Mouse (Mus musculus) cerebellum, adult 9-10 months (tissue): ENCODE data around the gene Gfod2.

Experiments
- DNase-seq: peaks from one replicate; pipeline ENCODE4 v3.0.0; 2022

Gene Gfod2

GRCm38 (mm10) chr8:105758277-105759108, at the start of gene Gfod2:
TSS of gene Gfod2 (minus strand) at chr8:105758664.
- DNase-seq: peak; percentile 97

DNA sequence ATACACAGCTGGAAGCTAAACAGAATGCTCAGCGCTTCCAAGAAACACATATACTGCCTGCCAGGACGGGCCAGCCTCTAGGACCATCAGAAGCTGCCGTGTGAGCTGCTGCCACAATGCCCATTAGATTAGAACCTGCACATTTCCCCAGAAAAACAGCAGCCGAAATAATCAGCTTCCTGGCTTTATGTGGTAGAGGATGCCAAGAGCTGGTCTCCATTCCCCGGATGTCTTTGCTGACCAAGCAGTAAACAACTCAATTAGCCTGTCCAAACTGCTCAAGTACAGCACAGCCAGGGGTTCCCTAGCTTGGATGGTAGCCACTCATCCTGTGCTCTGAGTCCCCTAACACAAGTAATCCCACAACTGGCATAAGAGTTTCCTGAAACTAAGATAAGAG, 49.3 kb upstream of the Gfod2 start:
- no peak for DNase-seq

DNA sequence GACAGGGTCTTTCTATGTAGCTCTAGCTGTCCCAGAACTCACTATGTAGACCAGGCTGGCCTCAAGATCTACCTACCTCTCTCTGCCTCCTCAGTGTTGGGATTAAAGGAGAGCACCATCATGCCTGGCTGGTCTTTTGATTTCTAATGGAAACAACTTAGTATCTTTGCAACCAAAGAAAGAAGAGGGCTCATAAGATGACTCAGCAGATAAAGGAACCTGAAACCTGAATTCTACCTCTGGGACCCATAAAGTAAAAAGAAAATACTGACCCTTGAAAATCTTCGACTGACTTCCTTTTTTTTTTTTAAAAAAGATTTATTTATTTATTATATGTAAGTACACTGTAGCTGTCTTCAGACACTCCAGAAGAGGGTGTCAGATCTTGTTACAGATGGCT, 47.5 kb upstream of the Gfod2 start:
- no peak for DNase-seq

GRCm38 (mm10) chr8:105805346-105805745, 46.9 kb upstream of the Gfod2 start:
- no peak for DNase-seq

DNA sequence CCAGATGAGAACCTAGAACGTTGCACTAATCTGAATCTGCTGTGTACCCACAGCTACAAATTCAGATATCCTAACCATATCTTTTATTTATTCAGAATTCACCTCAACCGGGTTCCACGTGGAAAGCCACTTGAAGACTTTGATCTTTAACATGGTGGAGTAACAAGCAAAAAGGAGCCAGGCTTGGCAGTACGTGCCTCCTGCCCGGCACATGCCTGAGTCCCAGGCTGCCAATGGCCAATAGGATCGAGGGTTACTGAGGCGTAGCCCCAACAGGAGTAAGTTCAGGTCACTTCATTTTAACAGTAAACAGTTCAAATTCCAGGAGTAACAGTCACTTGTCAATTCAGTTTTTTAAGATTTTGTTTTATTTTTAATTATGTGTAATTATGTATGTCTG, 46.3 kb upstream of the Gfod2 start:
- no peak for DNase-seq

- DNase-seq: no peak
Measured at GRCm38 (mm10) chr8:105801153-105801904, 42.9 kb upstream of the Gfod2 start.

DNA sequence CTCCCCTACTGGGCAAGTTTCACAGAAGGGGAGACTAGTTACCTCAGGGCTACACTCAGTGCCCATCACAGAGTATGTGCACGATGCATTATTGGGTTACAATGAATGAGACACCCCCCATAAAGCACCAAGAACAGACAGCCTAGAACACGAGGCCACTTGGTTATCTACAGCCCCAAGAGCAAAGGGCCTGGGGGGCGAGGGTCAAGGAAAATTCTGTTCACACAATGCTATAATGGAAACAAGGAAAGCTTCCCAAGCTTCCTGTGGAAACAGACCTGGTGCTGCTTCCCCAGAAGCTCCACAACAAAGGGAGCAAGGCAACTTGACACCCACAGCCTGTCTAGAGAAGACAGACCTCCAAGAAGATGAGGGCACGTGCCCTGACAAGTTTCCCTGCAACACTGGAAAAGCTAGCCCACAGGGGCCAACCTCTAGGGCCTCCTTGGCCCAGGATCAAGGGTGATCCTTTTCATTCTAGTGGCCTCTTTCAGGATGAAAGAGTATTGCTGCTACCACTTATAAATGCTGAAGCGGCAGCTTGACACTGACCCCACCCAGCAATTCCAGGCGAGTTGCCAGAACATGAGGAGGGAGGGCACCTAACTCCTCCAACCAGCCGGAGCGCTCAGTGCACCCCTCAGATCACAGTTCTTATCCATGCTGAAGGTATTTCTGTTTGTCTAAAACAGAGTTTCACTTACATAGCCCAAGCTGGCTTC, 40.8 kb upstream of the Gfod2 start:
- peak; percentile 58 for DNase-seq

GRCm38 (mm10) chr8:105798408-105798807, 39.9 kb upstream of the Gfod2 start:
- no peak for DNase-seq

DNA sequence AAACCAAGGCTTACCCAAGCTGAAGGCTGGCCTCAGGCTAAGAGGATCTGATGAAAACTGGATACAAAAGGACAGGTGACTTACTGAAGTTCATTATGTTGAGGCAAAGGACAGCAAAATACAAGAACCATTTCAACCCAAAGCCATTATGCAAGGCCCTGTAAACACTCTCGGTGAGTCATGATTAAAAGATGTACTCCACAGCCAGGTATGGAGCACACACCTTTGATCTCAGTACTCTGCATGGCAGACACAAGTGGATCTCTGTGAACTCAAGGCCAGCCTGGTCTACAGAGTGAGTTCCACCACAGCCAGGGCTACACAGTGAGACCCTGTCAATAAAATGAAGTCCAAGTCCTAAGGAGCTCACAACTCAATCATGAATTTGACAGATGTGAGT, 37.3 kb upstream of the Gfod2 start:
- DNase-seq: no peak

- DNase-seq: no peak
Measured at GRCm38 (mm10) chr8:105794009-105794598, 35.6 kb upstream of the Gfod2 start.

DNA sequence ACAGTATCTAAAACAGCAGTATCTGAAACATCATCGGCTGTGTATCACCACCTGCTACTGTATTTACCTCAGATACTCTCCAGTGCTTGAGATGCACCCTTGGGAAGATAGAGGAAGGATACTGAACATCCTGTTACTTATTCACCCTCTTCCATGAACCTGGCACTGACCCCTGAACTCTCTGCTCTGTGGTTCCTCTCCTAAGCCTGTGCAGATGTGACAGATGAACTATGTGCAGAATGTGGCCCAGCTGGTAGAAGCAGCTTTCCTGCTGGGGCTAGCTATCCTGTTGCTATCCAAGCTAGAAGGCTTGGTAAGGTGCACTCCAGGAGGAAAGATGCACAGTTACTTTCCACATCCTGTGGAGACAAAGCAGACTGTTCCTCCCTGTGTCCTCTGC, 34.9 kb upstream of the Gfod2 start:
- no peak for DNase-seq

DNA sequence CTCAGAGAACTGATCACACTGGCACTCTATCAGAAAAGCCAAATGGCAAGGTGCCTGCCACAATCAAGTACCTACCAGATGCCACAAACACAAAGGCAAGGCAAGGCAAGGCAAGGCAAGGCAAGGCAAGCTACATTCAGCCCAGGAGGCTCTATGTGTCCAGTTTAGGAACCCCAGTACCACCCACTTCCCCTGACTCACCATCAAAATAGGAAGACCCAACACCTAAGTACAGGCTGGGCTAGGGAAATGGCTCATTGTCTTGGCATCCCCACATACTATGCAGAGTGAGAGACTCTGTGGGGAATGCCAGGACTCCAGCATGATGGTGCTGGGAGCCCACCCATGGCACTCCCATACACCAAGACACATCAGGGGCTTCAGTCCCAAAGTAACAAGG, 31.2 kb upstream of the Gfod2 start:
- DNase-seq: no peak

DNA sequence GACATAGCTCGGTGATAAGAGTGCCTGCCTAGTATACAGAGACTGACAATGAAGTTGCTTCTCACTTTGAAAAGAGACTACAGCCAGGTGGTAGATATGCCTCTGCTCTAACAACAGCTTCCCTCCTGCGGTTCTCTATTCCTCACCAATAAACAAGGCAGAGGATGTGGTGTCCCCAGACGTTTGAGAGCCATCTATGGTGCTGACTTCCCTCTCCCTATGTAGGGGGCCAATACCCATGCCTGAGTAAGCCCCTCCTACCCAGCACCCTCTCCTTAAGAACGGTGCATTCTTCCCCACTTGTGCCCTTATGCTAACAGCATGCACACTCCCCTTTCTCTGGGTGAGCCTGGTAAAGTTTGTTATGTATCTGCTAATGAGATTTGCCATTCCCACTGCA, 30.5 kb upstream of the Gfod2 start:
- no peak for DNase-seq

DNA sequence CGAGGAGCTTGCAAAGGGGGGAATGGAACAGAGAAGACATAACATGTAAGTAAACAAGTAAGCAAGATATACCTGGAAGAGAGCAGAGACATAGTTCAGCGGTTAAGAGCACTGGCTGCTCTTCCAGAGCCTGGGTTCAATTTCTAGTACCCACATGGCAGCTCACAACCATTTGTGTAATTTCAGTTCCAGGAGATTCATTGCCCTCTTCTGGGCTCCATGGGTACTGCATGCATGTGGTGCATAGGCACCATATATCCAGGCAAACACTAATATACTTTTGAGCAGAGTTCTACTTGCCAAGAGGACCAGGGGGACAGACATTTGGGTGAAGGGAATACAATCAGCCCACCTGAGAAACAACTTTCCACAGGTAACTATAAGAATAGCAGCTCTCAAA, 29.8 kb upstream of the Gfod2 start:
- peak; percentile 45 for DNase-seq

DNA sequence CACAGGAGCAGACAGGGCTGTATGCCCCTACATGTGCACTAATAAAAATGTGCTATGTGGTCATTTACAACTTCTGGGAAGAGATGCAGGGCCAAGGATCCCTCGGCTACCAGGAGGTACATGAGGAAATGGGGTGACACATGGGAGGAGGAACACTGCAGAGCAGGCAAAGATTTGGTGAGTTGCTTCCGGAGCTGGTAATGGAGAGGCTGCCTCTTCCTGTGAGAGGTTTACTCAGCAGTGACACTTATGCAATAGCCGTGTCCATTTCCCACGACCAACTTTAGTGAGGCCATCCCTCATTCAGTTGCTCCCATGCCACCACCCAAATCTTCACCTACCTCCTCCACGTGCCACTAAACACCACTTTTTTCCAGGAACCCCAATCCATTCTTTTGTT, 21.8 kb upstream of the Gfod2 start:
- no peak for DNase-seq

- no peak for DNase-seq
Measured at GRCm38 (mm10) chr8:105777833-105778232, 19.4 kb upstream of the Gfod2 start.

DNA sequence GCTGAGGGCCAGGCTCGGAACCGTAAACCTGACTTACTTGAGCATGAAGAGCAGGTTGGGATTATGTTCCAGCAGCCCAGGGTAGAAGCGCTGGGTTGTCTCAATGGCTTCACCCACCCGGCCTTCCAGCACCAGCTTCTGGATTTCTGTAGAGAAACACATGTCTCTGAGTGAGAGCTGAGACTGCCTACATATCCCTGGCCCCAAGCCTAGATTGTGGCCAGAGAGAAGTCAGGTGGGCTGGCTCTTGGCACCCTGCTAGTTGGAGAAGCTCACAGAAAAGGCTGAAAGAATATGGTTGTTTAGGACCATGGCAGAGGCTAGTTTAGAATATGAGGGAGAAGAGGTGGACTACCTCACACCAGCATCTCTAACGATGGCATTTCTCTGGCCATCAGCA, 16.0 kb upstream of the Gfod2 start:
- DNase-seq: no peak

GRCm38 (mm10) chr8:105773441-105773861, 15.0 kb upstream of the Gfod2 start:
- peak; percentile 63 for DNase-seq

GRCm38 (mm10) chr8:105771398-105772175, 13.1 kb upstream of the Gfod2 start:
- no peak for DNase-seq

- DNase-seq: no peak
Measured at GRCm38 (mm10) chr8:105770609-105771008, 12.1 kb upstream of the Gfod2 start.

DNA sequence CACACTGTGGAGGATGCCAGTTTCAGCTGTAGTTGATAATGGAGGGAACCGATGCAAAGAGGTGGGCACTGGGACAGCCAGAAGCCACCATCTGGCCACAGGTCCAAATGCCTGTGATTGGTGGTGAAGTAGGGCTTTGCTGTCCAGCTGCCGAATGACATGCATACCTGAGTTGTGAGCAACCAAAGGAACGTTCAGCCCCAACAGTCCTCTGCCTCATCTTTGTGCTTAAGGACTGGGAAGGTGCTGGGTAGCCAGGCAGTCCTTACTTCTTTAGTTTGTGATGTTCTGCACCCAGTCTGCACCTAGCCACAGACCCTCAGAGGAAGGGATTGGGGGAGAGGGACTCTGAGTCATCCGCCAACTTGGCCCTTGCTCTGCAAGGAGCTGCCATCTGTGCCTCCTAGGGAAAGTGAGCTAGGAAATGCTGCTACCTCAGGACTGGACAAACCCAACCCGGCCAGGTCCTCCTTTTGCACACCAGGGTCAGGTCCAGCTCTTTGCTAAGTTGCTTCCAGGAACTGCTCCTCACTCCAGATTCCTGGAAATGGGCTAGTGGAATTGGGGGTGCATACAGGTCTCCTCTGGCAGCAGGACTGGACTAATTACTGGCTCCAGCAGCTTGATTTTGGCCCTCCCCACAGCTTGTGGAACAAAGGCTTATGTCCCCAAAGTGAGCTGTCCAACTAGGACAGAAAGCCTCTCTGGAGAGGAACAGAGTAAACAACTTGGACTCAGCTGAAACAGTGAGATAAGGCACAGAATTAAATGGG, 10.2 kb upstream of the Gfod2 start:
- no peak for DNase-seq
